Mouse (Mus musculus) cerebellum, adult 11-12 months (tissue): Measurements from ENCODE around the gene Rasa3.

Source experiments
- DNase-seq: peaks from one replicate; pipeline ENCODE4 v3.0.0; 2022

Rasa3 gene

DNA sequence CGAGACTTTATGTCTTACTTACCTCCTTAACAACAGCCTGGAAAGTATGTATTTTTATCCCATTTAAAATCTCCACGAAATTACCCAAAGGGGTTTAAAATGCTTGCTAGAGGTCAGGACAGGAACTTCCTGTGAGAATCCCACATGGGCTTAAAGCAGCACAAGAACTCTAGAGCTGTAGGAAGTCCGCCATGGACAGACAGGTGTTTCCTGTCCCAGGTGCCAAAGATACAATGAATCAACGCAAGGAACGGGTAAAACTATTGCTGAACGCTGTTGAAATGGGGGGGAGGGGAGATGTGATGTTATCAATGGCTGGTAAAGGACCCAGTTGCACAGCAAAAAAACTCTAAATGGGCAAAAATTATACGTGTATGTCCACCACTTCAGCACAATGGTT is 6.7 kb upstream of the Rasa3 start:
- DNase-seq, result no peak

DNA sequence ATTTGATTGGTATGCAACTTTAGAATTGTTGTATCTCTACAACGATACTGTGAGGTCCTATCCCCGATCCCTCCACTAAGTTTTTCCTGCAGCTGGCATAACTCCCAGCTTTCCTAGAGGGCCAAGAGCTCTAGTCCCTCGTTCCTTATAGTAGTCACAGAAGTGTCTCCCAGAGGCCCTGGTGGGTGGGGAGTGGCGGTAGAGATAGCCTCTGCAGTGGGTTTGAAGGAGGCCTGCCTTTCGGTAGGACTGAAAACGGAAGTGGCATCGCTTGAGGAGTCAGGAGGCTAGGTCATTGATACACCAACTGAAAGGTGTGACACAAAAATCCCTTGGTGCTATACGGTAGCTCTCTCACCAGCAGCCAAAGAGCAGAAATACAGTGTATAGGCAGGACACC is 779 bp upstream of the Rasa3 start:
- DNase-seq, result peak; percentile 60

- peak; percentile 83 for DNase-seq
Measured at GRCm38 (mm10) chr8:13676701-13677412, 546 bp downstream of the Rasa3 start.

- DNase-seq, result peak; percentile 86
Measured at GRCm38 (mm10) chr8:13676302-13676700, 1.1 kb downstream of the Rasa3 start.

DNA sequence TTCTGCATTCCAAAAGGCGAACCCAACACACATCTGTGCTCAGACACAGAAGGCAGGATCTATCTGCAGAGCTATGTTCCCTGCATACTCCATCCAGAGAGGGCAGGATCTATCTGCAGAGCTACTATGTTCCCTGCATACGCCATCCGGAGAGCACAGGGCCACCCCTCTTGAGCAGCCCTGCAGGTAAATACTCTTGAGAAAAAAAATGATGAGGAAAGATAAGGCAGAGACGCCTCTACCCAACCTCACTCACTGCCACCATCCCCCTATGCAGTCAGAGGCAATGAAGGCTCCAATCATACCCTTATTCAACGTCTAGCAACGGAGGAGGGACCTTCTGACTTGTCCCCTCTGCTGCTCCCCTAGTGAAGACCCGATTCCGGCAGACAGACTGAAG is 1.9 kb downstream of the Rasa3 start:
- no peak for DNase-seq

DNA sequence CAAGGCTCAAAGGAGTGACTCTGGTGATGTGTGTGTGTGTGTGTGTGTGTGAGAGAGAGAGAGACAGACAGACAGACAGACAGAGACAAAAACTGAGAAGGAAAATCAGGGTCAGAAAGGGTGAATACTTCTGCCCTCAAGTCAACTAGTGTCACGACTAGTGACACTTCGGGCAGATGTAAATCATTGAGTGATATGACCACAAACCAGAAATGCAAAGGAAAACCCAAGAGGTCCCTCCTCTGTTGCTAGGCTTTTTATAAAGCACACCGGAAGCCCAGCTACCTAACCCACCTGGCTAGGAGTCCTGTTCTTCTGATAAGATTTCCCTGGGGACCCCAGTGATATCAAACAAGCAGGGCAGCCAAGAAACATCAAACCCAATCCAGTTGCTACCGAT is 2.3 kb downstream of the Rasa3 start:
- no peak for DNase-seq

- DNase-seq, result no peak
Measured at GRCm38 (mm10) chr8:13674294-13675010, 3.0 kb downstream of the Rasa3 start.

- DNase-seq, result peak; percentile 44
Measured at GRCm38 (mm10) chr8:13673215-13673614, 4.2 kb downstream of the Rasa3 start.

DNA sequence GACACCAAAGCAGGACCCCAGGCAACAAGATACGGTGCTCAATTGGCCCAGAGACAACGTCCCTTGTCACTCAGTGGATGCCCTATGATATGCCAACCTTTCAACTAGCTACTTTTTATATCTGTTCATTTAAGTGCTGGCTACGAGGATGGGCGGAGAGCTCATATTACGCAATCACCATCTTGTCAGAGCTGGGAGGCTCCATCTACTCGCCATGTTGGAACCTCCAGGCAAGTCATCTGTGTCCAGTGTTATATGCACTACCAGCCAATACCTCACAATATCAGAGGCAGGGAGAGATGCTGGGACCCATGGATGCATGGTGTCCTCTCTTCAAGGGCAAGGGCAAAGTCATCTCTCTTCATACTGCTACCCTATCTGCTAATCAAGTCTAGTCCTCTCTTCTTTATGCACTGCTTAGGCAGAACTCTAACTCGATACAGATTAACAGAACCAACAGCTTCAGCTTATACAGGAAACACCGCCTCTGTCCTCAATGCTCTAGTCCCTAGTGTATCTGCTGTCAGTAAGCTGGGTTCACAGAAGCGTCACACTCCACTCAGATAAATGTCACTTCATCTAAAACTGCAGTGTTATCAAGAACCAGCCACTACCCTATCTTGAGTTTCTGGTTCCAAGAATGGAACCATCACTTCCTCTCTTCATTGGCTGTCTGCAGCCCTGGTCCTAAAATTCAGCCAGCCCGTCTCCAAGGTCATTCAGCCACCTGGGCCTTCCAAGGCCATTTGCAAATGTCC is 6.0 kb downstream of the Rasa3 start:
- DNase-seq, result no peak

- DNase-seq, result peak; percentile 77
Measured at GRCm38 (mm10) chr8:13670011-13670471, 7.4 kb downstream of the Rasa3 start.

GRCm38 (mm10) chr8:13668367-13668766 is 9.0 kb downstream of the Rasa3 start:
- no peak for DNase-seq

DNA sequence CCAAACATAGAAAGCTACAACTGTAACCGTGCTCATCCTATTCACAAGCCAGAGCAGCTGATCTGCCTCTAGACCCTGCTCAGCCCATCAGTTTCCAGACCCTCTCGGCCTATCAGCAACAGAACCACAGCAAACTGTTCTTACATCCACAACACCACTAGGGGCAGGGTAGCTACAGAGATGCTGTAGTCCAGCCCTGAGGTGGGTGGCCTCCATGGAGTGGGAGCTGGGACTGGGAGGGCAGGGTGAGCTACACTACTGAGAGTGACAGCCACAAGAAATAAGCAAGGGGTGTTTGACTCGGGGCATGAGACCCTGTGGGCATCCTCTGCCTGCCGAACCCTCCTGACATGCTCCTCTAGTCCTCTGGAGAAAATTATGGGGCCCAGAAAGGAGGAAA is 9.5 kb downstream of the Rasa3 start:
- peak; percentile 41 for DNase-seq

- DNase-seq, result no peak
Measured at GRCm38 (mm10) chr8:13665944-13666343, 11.5 kb downstream of the Rasa3 start.

DNA sequence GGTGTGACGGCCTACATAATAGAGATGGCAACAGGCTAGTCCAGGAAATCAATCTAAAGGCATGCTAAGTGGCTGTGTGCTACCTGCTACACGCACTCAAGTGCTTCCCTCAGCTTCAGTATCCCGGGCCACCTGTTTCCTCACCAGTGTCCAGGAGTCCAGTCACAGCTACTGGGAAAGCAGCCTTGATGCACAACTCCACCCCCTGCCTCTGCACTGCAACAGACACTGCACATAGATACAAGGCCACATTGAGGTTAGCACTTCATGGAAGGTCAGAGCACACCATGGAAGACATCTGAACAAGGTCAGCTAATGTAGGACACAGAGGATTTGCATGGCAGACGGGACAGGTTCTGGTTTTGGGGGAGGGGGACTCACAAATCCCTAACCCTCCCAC is 11.9 kb downstream of the Rasa3 start:
- no peak for DNase-seq

DNA sequence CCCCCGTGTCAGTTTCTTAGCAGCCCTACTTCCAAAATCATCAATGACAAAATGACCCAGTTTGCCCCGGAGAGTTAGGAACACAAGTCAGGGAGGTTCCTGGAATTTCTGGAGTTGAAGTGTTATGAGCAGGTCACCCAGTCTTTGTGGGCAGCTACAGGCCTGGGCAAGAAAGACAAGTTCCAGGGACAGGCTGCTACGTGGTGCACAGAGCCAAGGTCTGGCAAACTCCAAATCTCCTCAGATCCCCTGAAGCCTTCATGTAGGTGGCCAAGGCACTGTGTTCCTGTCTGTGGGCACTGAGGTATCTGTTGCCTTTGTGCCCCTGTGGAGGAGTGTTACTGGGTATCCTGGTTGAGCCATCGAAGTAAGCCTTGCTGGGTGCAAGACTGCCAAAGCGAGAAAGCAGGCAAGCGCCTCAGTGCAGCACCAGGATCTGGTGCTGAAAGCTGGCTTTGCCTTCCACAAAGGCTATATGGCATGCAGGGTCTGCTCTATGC is 12.6 kb downstream of the Rasa3 start:
- no peak for DNase-seq

DNA sequence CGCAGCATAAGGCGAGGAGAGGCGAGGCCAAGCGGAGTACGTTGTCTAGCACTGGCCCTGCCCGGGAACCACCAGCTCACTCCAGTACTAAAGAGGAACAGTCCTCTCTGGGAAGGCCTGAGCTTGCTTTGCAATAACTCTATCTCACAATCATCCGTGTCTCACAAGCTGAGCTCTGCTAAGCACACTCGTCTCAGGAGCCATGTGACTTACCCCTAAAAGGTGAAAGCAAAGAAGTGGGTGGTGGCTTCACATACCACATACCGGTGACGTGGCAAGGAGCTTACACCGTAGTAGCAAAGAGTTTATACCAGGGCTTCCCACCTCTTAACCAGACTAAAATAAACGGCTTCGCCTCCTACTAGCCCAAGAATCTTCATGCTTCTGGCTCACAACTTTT is 17.1 kb downstream of the Rasa3 start:
- DNase-seq, result no peak

- DNase-seq, result no peak
Measured at GRCm38 (mm10) chr8:13657479-13657878, 19.9 kb downstream of the Rasa3 start.

DNA sequence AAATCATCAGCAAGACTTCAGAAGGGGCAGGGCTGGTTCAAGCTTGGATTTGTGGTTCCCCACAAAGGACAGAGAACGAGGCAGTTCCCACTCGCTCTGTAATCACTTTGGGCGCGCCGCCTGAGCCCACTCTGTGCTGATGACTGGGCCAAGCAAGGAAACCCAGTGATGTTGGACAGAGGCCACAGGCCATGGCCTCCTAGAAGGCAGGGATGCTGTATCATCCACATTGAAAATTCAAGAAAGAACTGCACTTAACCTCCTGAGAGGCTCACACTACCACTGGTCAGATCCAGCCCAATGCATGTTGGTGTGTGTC is 22.4 kb downstream of the Rasa3 start:
- no peak for DNase-seq

DNA sequence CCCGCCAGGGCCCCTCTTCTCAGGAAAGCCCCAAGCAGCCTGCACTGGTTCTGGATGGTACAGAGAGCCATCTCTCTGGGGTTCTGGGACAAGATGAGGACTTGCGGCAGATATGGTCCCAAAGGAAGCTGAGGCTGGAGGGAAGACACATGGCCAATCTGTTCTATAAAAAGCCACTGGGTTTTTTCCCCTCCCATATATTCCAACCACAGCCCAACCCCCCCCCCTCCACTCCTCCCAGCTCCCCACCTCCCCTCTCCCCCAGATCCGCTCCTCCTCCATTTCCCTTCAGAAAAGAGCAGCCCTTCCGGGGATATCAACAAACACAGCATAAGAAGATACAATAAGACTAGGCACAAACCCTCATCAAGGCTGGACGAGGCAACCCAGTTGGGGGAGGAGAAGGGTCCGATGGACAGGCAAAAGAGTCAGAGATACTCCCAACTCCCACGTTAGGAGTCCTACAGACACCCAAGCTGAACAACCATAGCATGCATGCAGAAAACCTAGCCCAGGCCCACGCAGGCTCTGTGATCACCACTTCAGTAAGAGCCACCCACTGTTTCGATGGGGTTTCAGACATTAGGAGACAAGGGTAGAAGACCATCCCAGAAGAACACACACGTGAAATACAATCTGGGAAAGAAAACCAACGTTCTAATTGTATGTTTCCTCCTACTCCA is 22.9 kb downstream of the Rasa3 start:
- no peak for DNase-seq

- no peak for DNase-seq
Measured at GRCm38 (mm10) chr8:13650541-13651191, 26.7 kb downstream of the Rasa3 start.

GRCm38 (mm10) chr8:13649154-13649515 is 28.3 kb downstream of the Rasa3 start:
- DNase-seq, result no peak

- DNase-seq, result peak; percentile 51
Measured at GRCm38 (mm10) chr8:13648377-13649153, 28.8 kb downstream of the Rasa3 start.
